Mouse (Mus musculus): ENCODE results near the gene Mapt.

DNA sequence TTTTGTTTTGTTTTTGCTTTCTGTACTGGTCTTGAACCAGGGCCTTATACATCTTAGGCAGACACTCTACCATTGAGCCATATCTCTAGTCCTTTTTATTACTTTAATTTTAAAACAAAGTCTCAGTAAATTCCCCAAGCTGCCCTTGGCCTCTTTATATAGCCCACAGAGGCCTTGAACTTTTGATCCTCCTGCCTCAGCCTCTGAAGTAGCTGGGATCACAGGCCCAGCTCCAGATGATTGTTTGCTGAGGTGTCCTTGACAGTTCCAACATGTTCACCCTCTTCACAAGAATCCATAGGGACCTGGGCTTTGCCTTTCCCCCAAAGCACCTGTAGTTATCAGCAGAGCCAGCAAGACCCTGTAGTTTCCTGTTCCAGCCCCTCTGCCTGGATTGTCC is 34.5 kb downstream of the Mapt start:
- TF ChIP-seq CTCF (IDR thresholded peaks at IDR 0.05; ENCODE audit: low read depth), result no peak
- TF ChIP-seq EP300 (IDR thresholded peaks at IDR 0.05; ENCODE audit: low read depth), result no peak

All from liver, embryonic 14.5 days (tissue).